Mouse (Mus musculus): Measurements from ENCODE around the gene Palm. TPM values are rescaled to one million over a fixed set of nuclear protein-coding genes. Genes with fewer than 3 reads are reported as not detected.
A peak's percentile ranks its signal among the peaks of the same experiment; 100 is the strongest.

Palm gene
- total RNA-seq, 2 experiments from 2014 or later, result 293 to 312 TPM

GRCm38 (mm10) chr10:79802331-79802971, 9.1 kb downstream of the Palm start:
- TF ChIP-seq CTCF (IDR thresholded peaks at IDR 0.05), result no peak
- intact Hi-C loops (cut with DNase I), result no loop called here
- Histone ChIP-seq H3K4me3 (no peak overlapping the region; the same call in 1 of the 2 replicates), H3K27ac (peak overlapping the region; percentile 92)
- DNase-seq (ENCODE audit: extremely low spot score in 1 of 2, low spot score in 2 of 2), result peak in 1 of 2 experiments; percentile 38

- peak; percentile 95 to 96 for DNase-seq (ENCODE audit: extremely low spot score in 1 of 2, low spot score in 2 of 2)
- Histone ChIP-seq H3K27ac (peak overlapping the region; percentile 92), H3K4me3 (peak overlapping the region; percentile 29)
- intact Hi-C loops (cut with DNase I), result no loop called here
- no peak for TF ChIP-seq CTCF (IDR thresholded peaks at IDR 0.05)
These were observed 10.4 kb downstream of the Palm start for GRCm38 (mm10) chr10:79803716-79804323.

- Histone ChIP-seq H3K4me3 (no peak overlapping the region), H3K27ac (peak overlapping the region; percentile 92)
- no peak for DNase-seq (ENCODE audit: extremely low spot score in 1 of 2, low spot score in 2 of 2)
- TF ChIP-seq CTCF (IDR thresholded peaks at IDR 0.05), result no peak
- intact Hi-C loops (cut with DNase I), result loop anchor here (1.0 kb wide), 1 partner anchor 11 kb away; no protein-coding TSS in a partner anchor
These were observed 12.3 kb downstream of the Palm start for GRCm38 (mm10) chr10:79805636-79806035.

- no peak for TF ChIP-seq CTCF (IDR thresholded peaks at IDR 0.05)
- Histone ChIP-seq H3K4me3 (no peak overlapping the region), H3K27ac (peak overlapping the region; percentile 92)
- intact Hi-C loops (cut with DNase I), result no loop called here
- no peak for DNase-seq (ENCODE audit: extremely low spot score in 1 of 2, low spot score in 2 of 2)
These were observed 13.0 kb downstream of the Palm start for GRCm38 (mm10) chr10:79806331-79806730.

GRCm38 (mm10) chr10:79806972-79807371, 13.6 kb downstream of the Palm start:
- peak overlapping the region; percentile 92 for H3K27ac ChIP-seq

GRCm38 (mm10) chr10:79807826-79808225, 14.5 kb downstream of the Palm start:
- DNase-seq (ENCODE audit: extremely low spot score in 1 of 2, low spot score in 2 of 2), result no peak
- intact Hi-C loops (cut with DNase I), result no loop called here
- TF ChIP-seq CTCF (IDR thresholded peaks at IDR 0.05), result no peak
- Histone ChIP-seq H3K27ac (peak overlapping the region; percentile 40), H3K4me3 (no peak overlapping the region)

More at GRCm38 (mm10) chr10:79806972-79807371, 13.6 kb downstream of the Palm start:
- intact Hi-C loops (cut with DNase I), result no loop called here
- no peak overlapping the region for H3K4me3 ChIP-seq
- no peak for TF ChIP-seq CTCF (IDR thresholded peaks at IDR 0.05)
- no peak for DNase-seq (ENCODE audit: extremely low spot score in 1 of 2, low spot score in 2 of 2)

- DNase-seq (ENCODE audit: extremely low spot score in 1 of 2, low spot score in 2 of 2), result no peak
- intact Hi-C loops (cut with DNase I), result no loop called here
- peak overlapping the region; percentile 40; the same call in 1 of the 2 replicates for H3K27ac ChIP-seq
- no peak for TF ChIP-seq CTCF (IDR thresholded peaks at IDR 0.05)
- H3K4me3 ChIP-seq, result no peak overlapping the region
These were observed 15.4 kb downstream of the Palm start for GRCm38 (mm10) chr10:79808728-79809127.

GRCm38 (mm10) chr10:79811736-79812637, 18.6 kb downstream of the Palm start:
- H3K27ac ChIP-seq, result no peak overlapping the region
- intact Hi-C loops (cut with DNase I), result loop anchor here (1.0 kb wide), 2 partner anchors 19 to 44 kb away; partner anchors contain the start of gene Palm
- peak; percentile 96 for TF ChIP-seq CTCF (IDR thresholded peaks at IDR 0.05)
- DNase-seq (ENCODE audit: extremely low spot score in 1 of 2, low spot score in 2 of 2), result peak; percentile 81 to 93
- no peak overlapping the region for H3K4me3 ChIP-seq

- H3K27ac ChIP-seq, result no peak overlapping the region
- intact Hi-C loops (cut with DNase I), result no loop called here
These were observed 21.0 kb downstream of the Palm start for GRCm38 (mm10) chr10:79814271-79814842.

GRCm38 (mm10) chr10:79815671-79816494, 22.5 kb downstream of the Palm start:
- TF ChIP-seq CTCF (IDR thresholded peaks at IDR 0.05), result no peak

More at GRCm38 (mm10) chr10:79814271-79814842, 21.0 kb downstream of the Palm start:
- no peak for DNase-seq (ENCODE audit: extremely low spot score in 1 of 2, low spot score in 2 of 2)
- no peak for TF ChIP-seq CTCF (IDR thresholded peaks at IDR 0.05)
- no peak overlapping the region for H3K4me3 ChIP-seq

GRCm38 (mm10) chr10:79817111-79817510, 23.7 kb downstream of the Palm start:
- Histone ChIP-seq H3K4me3 (no peak overlapping the region), H3K27ac (no peak overlapping the region)
- no peak for DNase-seq (ENCODE audit: extremely low spot score in 1 of 2, low spot score in 2 of 2)
- intact Hi-C loops (cut with DNase I), result no loop called here
- TF ChIP-seq CTCF (IDR thresholded peaks at IDR 0.05), result peak; percentile 56

More at GRCm38 (mm10) chr10:79815671-79816494, 22.5 kb downstream of the Palm start:
- no peak overlapping the region for H3K4me3 ChIP-seq
- intact Hi-C loops (cut with DNase I), result no loop called here
- DNase-seq (ENCODE audit: extremely low spot score in 1 of 2, low spot score in 2 of 2), result no peak
- H3K27ac ChIP-seq, result no peak overlapping the region

All from left cerebral cortex, adult 2 months (tissue).